Mouse (Mus musculus) neural tube, embryonic 12.5 days (tissue): ENCODE measurements at regions not wholly inside any gene's neighbourhood (a gene's known extent, or its start where the extent isn't known, plus 50 kb on each side); places are given as distances from the start of the nearest gene placed in this dataset.
"Not testable (repeated sequence)": the region's sequence is repeated elsewhere in the genome, so short reads cannot be mapped to it uniquely, and the experiment has no call there.

ENCODE experiments used
- ATAC-seq: fragments of 200-750 bp; cut with Nextera tagmentation; 2 replicates; pipeline ENCODE4 v1.8.0; 2017; ENCODE audit warnings: low read depth, mild to moderate bottlenecking, moderate TSS enrichment, moderate library complexity; ENCODE audit not compliant: low FRiP score
- H3K27ac ChIP-seq: fragments of 300-500 bp; sonication (generic); 2 replicates; pipeline ENCODE4 v1.5.1; 2016
- H3K27me3 ChIP-seq: fragments of 300-500 bp; sonication (generic); replicated peaks from 2 replicates; pipeline ENCODE4 v1.6.1; 2016; ENCODE audit warnings: mild to moderate bottlenecking
- H3K36me3 ChIP-seq: fragments of 300-500 bp; sonication (generic); 2 replicates; pipeline ENCODE4 v1.6.1; 2016; ENCODE audit warnings: mild to moderate bottlenecking
- H3K4me1 ChIP-seq: fragments of 300-500 bp; sonication (generic); 2 replicates; pipeline ENCODE4 v1.6.1; 2016
- H3K4me2 ChIP-seq: fragments of 300-500 bp; sonication (generic); replicated peaks from 2 replicates; pipeline ENCODE4 v1.6.1; 2016; ENCODE audit warnings: mild to moderate bottlenecking
- H3K4me3 ChIP-seq: fragments of 300-500 bp; sonication (generic); 2 replicates; pipeline ENCODE4 v1.5.1; 2016
- H3K9ac ChIP-seq: fragments of 300-500 bp; sonication (generic); 2 replicates; pipeline ENCODE4 v1.6.1; 2016; ENCODE audit warnings: mild to moderate bottlenecking
- H3K9me3 ChIP-seq: fragments of 300-500 bp; sonication (generic); 2 replicates; pipeline ENCODE4 v1.6.1; 2016; ENCODE audit warnings: mild to moderate bottlenecking
- WGBS: fragments of 180-500 bp; shearing (Covaris S2); methylation state at CpG from one replicate; pipeline ENCODE4 v1.1.7; 2016; 5-methylcytosine and 5-hydroxymethylcytosine counted together

GRCm38 (mm10) chr6:37806529-37807191 is 64.0 kb upstream of the Trim24 start:
- WGBS: 75% methylated on average over 1 of the region's 10 CpGs
- peak; percentile 61; the same call in 1 of the 2 replicates for ATAC-seq
- not testable (repeated sequence) for H3K4me2 ChIP-seq

DNA sequence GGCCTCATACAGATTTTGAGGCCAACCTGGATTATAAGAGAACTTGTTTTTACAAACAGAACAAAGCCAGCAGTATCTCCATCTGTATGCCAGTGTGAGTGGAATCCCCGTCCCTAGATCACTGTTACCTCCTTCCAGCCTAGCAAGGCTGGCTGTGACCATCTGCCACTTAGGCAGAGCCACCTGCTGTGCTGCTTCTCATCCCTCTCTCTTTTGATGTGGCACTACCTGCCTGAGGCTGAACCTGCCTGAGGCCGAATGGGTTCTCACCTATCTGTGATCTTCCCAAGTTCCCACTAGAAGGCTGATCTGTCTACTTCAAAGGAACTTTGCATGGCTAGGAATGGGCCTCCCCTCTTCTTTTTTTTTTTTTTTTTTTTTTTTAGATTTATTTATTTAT is 55.4 kb upstream of the Trim24 start:
- 64% methylated on average over 2 of the region's 2 CpGs for WGBS

More at GRCm38 (mm10) chr6:37806529-37807191, 64.0 kb upstream of the Trim24 start:
- not testable (repeated sequence) for H3K9ac ChIP-seq, H3K9me3 ChIP-seq, H3K27ac ChIP-seq, H3K4me1 ChIP-seq, H3K4me3 ChIP-seq, H3K36me3 ChIP-seq, H3K27me3 ChIP-seq

More for the DNA sequence above, 55.4 kb upstream of the Trim24 start:
- H3K9me3 ChIP-seq, ATAC-seq, H3K4me2 ChIP-seq, H3K27ac ChIP-seq, H3K4me3 ChIP-seq, H3K9ac ChIP-seq, H3K4me1 ChIP-seq, H3K36me3 ChIP-seq, H3K27me3 ChIP-seq: not testable (repeated sequence)
